Mouse (Mus musculus): Measurements from ENCODE around the gene Nhsl1. TPM values are rescaled to one million over a fixed set of nuclear protein-coding genes. Genes with fewer than 3 reads are reported as not detected.

The Nhsl1 gene
- total and polyA plus RNA-seq, 3 experiments: not detected

GRCm38 (mm10) chr10:18354103-18354502 lies 35.3 kb downstream of the Nhsl1 start:
- Histone ChIP-seq H3K27ac (ENCODE audit: control insufficient read depth, low read depth, low read length) (no peak overlapping the region), H3K27me3 (ENCODE audit: control insufficient read depth in 1 of 2, insufficient read depth in 2 of 2, low read length in 2 of 2) (no peaks in the 10 kb centered on the region; a peak in 1 of 4 replicates), H3K9ac (ENCODE audit: control insufficient read depth, low read depth, low read length, poor library complexity, severe bottlenecking) (no peak overlapping the region), H3K9me3 (replicated peaks; ENCODE audit: insufficient read depth, low read length) (no peaks in the 10 kb centered on the region), H3K4me3 (ENCODE audit: control insufficient read depth in 1 of 2, insufficient read depth in 1 of 2, low read depth in 2 of 2, low read length in 2 of 2) (no peak overlapping the region), H3K79me2 (ENCODE audit: control insufficient read depth, insufficient read depth, low read length, poor library complexity) (no peaks in the 10 kb centered on the region), H3K4me1 (ENCODE audit: control insufficient read depth in 1 of 2, insufficient read depth in 2 of 2, low read length in 2 of 2) (no peaks in the 10 kb centered on the region), H3K36me3 (ENCODE audit: control insufficient read depth in 1 of 2, insufficient read depth in 2 of 2, low read length in 2 of 2) (no peaks in the 10 kb centered on the region)
- TF ChIP-seq SIN3A (IDR thresholded peaks at IDR 0.05; ENCODE audit: low read length) (no peak), TCF12 (IDR thresholded peaks at IDR 0.05; ENCODE audit: low read depth, low read length) (no peak), JUND (IDR thresholded peaks at IDR 0.05; ENCODE audit: low read depth, low read length) (no peak), MAFK (IDR thresholded peaks at IDR 0.05; ENCODE audit: borderline replicate concordance, low read depth, low read length) (no peak), ZKSCAN1 (IDR thresholded peaks at IDR 0.05; ENCODE audit: low read depth, low read length) (no peak), E2F4 (IDR thresholded peaks at IDR 0.05; ENCODE audit: borderline replicate concordance, low read depth, low read length) (no peak), POLR2A (IDR thresholded peaks at IDR 0.05; ENCODE audit: control insufficient read depth in 1 of 2, insufficient read depth in 1 of 2, low read depth in 1 of 2, low read length in 2 of 2, poor library complexity in 1 of 2) (no peak), NELFE (IDR thresholded peaks at IDR 0.05; ENCODE audit: low read depth, low read length) (no peak), CHD1 (IDR thresholded peaks at IDR 0.05; ENCODE audit: low read depth, low read length) (no peak), TBP (IDR thresholded peaks at IDR 0.05; ENCODE audit: low read depth, low read length) (no peak), UBTF (IDR thresholded peaks at IDR 0.05; ENCODE audit: borderline replicate concordance, insufficient read depth, low read depth, low read length) (no peak), ELF1 (IDR thresholded peaks at IDR 0.05; ENCODE audit: low read depth, low read length) (no peak), KAT2A (conservative IDR thresholded peaks at IDR 0.05; ENCODE audit: low read depth, low read length) (no peak), GATA1 (IDR thresholded peaks at IDR 0.05; ENCODE audit: low read depth, low read length) (no peak), BHLHE40 (IDR thresholded peaks at IDR 0.05; ENCODE audit: borderline replicate concordance, low read depth, low read length) (no peak), EP300 (IDR thresholded peaks at IDR 0.05; ENCODE audit: low read depth in 1 of 2, low read length in 2 of 2) (no peak)
- no peak for DNase-seq (ENCODE audit: low read depth, low spot score)

- H3K9ac ChIP-seq (ENCODE audit: control insufficient read depth, low read depth, low read length, poor library complexity, severe bottlenecking): no peak overlapping the region
- H3K4me1 ChIP-seq (ENCODE audit: control insufficient read depth in 1 of 2, insufficient read depth in 2 of 2, low read length in 2 of 2): no peaks in the 10 kb centered on the region
- H3K27ac ChIP-seq (ENCODE audit: control insufficient read depth, low read depth, low read length): no peak overlapping the region
- no peak overlapping the region for H3K4me3 ChIP-seq (ENCODE audit: control insufficient read depth in 1 of 2, insufficient read depth in 1 of 2, low read depth in 2 of 2, low read length in 2 of 2)
- H3K36me3 ChIP-seq (ENCODE audit: control insufficient read depth in 1 of 2, insufficient read depth in 2 of 2, low read length in 2 of 2): no peaks in the 10 kb centered on the region
- TF ChIP-seq SMC3 (IDR thresholded peaks at IDR 0.05; ENCODE audit: low read depth, low read length) (no peak), ZKSCAN1 (IDR thresholded peaks at IDR 0.05; ENCODE audit: low read depth, low read length) (no peak), MEF2A (IDR thresholded peaks at IDR 0.05; ENCODE audit: extremely low read depth, insufficient replicate concordance, low read depth, low read length, poor library complexity, severe bottlenecking) (no peak), USF1 (IDR thresholded peaks at IDR 0.05; ENCODE audit: low read depth, low read length) (no peak), RCOR1 (IDR thresholded peaks at IDR 0.05; ENCODE audit: low read depth, low read length) (no peak), TBP (IDR thresholded peaks at IDR 0.05; ENCODE audit: low read depth, low read length) (no peak)
- no peak for DNase-seq (ENCODE audit: low read depth, low spot score)
- H3K79me2 ChIP-seq (ENCODE audit: control insufficient read depth, insufficient read depth, low read length, poor library complexity): no peaks in the 10 kb centered on the region
- no peaks in the 10 kb centered on the region for H3K9me3 ChIP-seq (replicated peaks; ENCODE audit: insufficient read depth, low read length)
- H3K27me3 ChIP-seq (ENCODE audit: control insufficient read depth in 1 of 2, insufficient read depth in 2 of 2, low read length in 2 of 2): no peaks in the 10 kb centered on the region
Measured at GRCm38 (mm10) chr10:18356461-18356860, 37.7 kb downstream of the Nhsl1 start.

Measured in MEL (cell line).